Mouse (Mus musculus) heart, embryonic 11.5 days (tissue): ENCODE results near the gene Atp6v1d. TPM values are rescaled to one million over a fixed set of nuclear protein-coding genes. Genes with fewer than 3 reads are reported as not detected.
A peak's percentile ranks its signal among the peaks of the same experiment; 100 is the strongest.

Experiments used
- ATAC-seq: fragments of 200-750 bp; cut with Nextera tagmentation; replicated peaks from 2 replicates; pipeline ENCODE4 v1.8.0; 2017; ENCODE audit warnings: moderate library complexity; ENCODE audit not compliant: insufficient number of reproducible peaks, low FRiP score, low TSS enrichment
- H3K27ac ChIP-seq: fragments of 300-500 bp; sonication (generic); 2 replicates; pipeline ENCODE4 v1.5.1; 2014; ENCODE audit warnings: mild to moderate bottlenecking, low read depth, low read length
- H3K27me3 ChIP-seq: fragments of 300-500 bp; sonication (generic); 2 replicates; pipeline ENCODE4 v1.6.1; 2014; ENCODE audit warnings: mild to moderate bottlenecking, low read length, mixed read lengths; ENCODE audit not compliant: control insufficient read depth, insufficient read depth
- H3K36me3 ChIP-seq: fragments of 300-500 bp; sonication (generic); 2 replicates; pipeline ENCODE4 v1.6.1; 2014; ENCODE audit warnings: mild to moderate bottlenecking, low read length, moderate library complexity, mixed read lengths; ENCODE audit not compliant: control insufficient read depth, insufficient read depth
- H3K4me1 ChIP-seq: fragments of 300-500 bp; sonication (generic); 2 replicates; pipeline ENCODE4 v1.6.1; 2014; ENCODE audit warnings: low read length; ENCODE audit not compliant: control insufficient read depth, insufficient read depth
- H3K4me2 ChIP-seq: fragments of 300-500 bp; sonication (generic); 2 replicates; pipeline ENCODE4 v1.6.1; 2014; ENCODE audit warnings: mild to moderate bottlenecking, moderate library complexity
- H3K4me3 ChIP-seq: fragments of 300-500 bp; sonication (generic); 2 replicates; pipeline ENCODE4 v1.5.1; 2014; ENCODE audit warnings: low read depth, low read length
- H3K9ac ChIP-seq: fragments of 300-500 bp; sonication (generic); 2 replicates; pipeline ENCODE4 v1.6.1; 2014; ENCODE audit warnings: mild to moderate bottlenecking, low read depth, low read length, moderate library complexity
- H3K9me3 ChIP-seq: fragments of 300-500 bp; sonication (generic); replicated peaks from 2 replicates; pipeline ENCODE4 v1.6.1; 2016; ENCODE audit warnings: low read length; ENCODE audit not compliant: control insufficient read depth
- WGBS: fragments of 180-500 bp; shearing (Covaris S2); extraction: QIAGEN DNeasy Blood & Tissue Kit; methylation state at CpG from one replicate; pipeline ENCODE4 v1.1.7; 2014; ENCODE audit not compliant: insufficient replicate concordance; 5-methylcytosine and 5-hydroxymethylcytosine counted together
- polyA plus RNA-seq: library from polyadenylated mRNA; unstranded; fragments of >200 nt; fragmentation: Nextera tagmentation; extraction: Ambion mirVana; gene quantifications from 2 replicates; pipeline ENCODE4 v1.2.1, GENCODE M21; 2014

The Atp6v1d gene
- polyA plus RNA-seq, result 94.7 and 108 TPM in 2 replicates

GRCm38 (mm10) chr12:78861496-78862253 is at the start of gene Atp6v1d, which contains the start of gene Eif2s1:
Gene Atp6v1d (minus strand): TSS chr12:78861638.
Gene Eif2s1 (plus strand): TSS chr12:78861819.
- H3K9me3 ChIP-seq, result no peaks in the 10 kb centered on the region
- peak within 1 kb of the TSS; percentile 77 for H3K4me2 ChIP-seq
- WGBS, result under 1% methylated on average over 55 of the region's 55 CpGs
- peaks cover 17% of the 10 kb centered on the region for H3K4me1 ChIP-seq
- H3K9ac ChIP-seq, result peak within 1 kb of the TSS; percentile 95
- H3K27me3 ChIP-seq, result no peaks in the 10 kb centered on the region
- peak within 1 kb of the TSS; percentile 91 for H3K27ac ChIP-seq
- H3K36me3 ChIP-seq, result 0 out of 2 replicates have a peak, but pooled peaks cover 2% of the 10 kb centered on the region
- ATAC-seq, result peak; percentile 100
- H3K4me3 ChIP-seq, result peak within 1 kb of the TSS; percentile 90

GRCm38 (mm10) chr12:78910684-78911461 is 49.4 kb upstream of the Atp6v1d start:
- Histone ChIP-seq H3K9ac (peak overlapping the region; percentile 70), H3K27me3 (peaks cover 37% of the 10 kb centered on the region), H3K4me3 (peak overlapping the region; percentile 50), H3K9me3 (peaks cover 5% of the 10 kb centered on the region; the same call in 1 of the 2 replicates), H3K27ac (peak overlapping the region; percentile 92), H3K4me2 (peak overlapping the region; percentile 81), H3K4me1 (peaks cover 16% of the 10 kb centered on the region), H3K36me3 (no peaks in the 10 kb centered on the region)
- 2% methylated on average over 16 of the region's 16 CpGs for WGBS
- peak; percentile 79 for ATAC-seq

- H3K4me1 ChIP-seq, result peaks cover 16% of the 10 kb centered on the region
- H3K27ac ChIP-seq, result no peak overlapping the region
- no peak overlapping the region for H3K9ac ChIP-seq
- 67% methylated on average over 6 of the region's 6 CpGs for WGBS
- ATAC-seq, result no peak
- peaks cover 31% of the 10 kb centered on the region for H3K27me3 ChIP-seq
- H3K9me3 ChIP-seq, result peaks cover 5% of the 10 kb centered on the region; the same call in 1 of the 2 replicates
- no peak overlapping the region for H3K4me2 ChIP-seq
- no peak overlapping the region for H3K4me3 ChIP-seq
- H3K36me3 ChIP-seq, result no peaks in the 10 kb centered on the region
These were observed 46.7 kb upstream of the Atp6v1d start for GRCm38 (mm10) chr12:78908081-78908605.

- Histone ChIP-seq H3K9ac (peak within 1 kb of the TSS; percentile 69), H3K27ac (no peak within 1 kb of the TSS), H3K4me3 (peak within 1 kb of the TSS; percentile 52), H3K27me3 (peaks cover 22% of the 10 kb centered on the region), H3K9me3 (peaks cover 5% of the 10 kb centered on the region; the same call in 1 of the 2 replicates), H3K36me3 (no peaks in the 10 kb centered on the region), H3K4me1 (peaks cover 13% of the 10 kb centered on the region), H3K4me2 (peak within 1 kb of the TSS; percentile 93)
- peak; percentile 31; the same call in 1 of the 2 replicates for ATAC-seq
- 2% methylated on average over 38 of the region's 38 CpGs for WGBS
These were observed 45.3 kb upstream of the Atp6v1d start, which contains the start of gene Plek2 for GRCm38 (mm10) chr12:78906707-78907162. Gene Plek2 (minus strand): TSS chr12:78906964.

- Histone ChIP-seq H3K4me1 (no peaks in the 10 kb centered on the region), H3K27me3 (peaks cover 8% of the 10 kb centered on the region), H3K4me3 (peak overlapping the region; percentile 3; the same call in 1 of the 2 replicates), H3K36me3 (no peaks in the 10 kb centered on the region), H3K9me3 (peaks cover 5% of the 10 kb centered on the region; the same call in 1 of the 2 replicates), H3K27ac (no peak overlapping the region), H3K4me2 (peak overlapping the region; percentile 40; the same call in 1 of the 2 replicates), H3K9ac (no peak overlapping the region)
- ATAC-seq, result no peak
- WGBS, result 78% methylated on average over 7 of the region's 7 CpGs
These were observed 43.1 kb upstream of the Atp6v1d start for GRCm38 (mm10) chr12:78904499-78904898.

- 75% methylated on average over 4 of the region's 4 CpGs for WGBS
- Histone ChIP-seq H3K4me1 (no peaks in the 10 kb centered on the region), H3K27me3 (peaks cover 8% of the 10 kb centered on the region), H3K36me3 (no peaks in the 10 kb centered on the region), H3K27ac (no peak overlapping the region), H3K4me3 (no peak overlapping the region), H3K9me3 (no peaks in the 10 kb centered on the region), H3K4me2 (no peak overlapping the region), H3K9ac (no peak overlapping the region)
- ATAC-seq, result no peak
These were observed 41.9 kb upstream of the Atp6v1d start for GRCm38 (mm10) chr12:78903313-78903712.

- 84% methylated on average over 5 of the region's 5 CpGs for WGBS
These were observed 40.0 kb upstream of the Atp6v1d start for GRCm38 (mm10) chr12:78901467-78901866.

GRCm38 (mm10) chr12:78897861-78898260 is 36.4 kb upstream of the Atp6v1d start:
- Histone ChIP-seq H3K4me2 (no peak overlapping the region), H3K4me1 (no peaks in the 10 kb centered on the region), H3K27ac (no peak overlapping the region), H3K27me3 (no peaks in the 10 kb centered on the region), H3K36me3 (no peaks in the 10 kb centered on the region), H3K9ac (no peak overlapping the region), H3K9me3 (no peaks in the 10 kb centered on the region), H3K4me3 (no peak overlapping the region)
- 87% methylated on average over 1 of the region's 1 CpGs for WGBS
- no peak for ATAC-seq

More at GRCm38 (mm10) chr12:78901467-78901866, 40.0 kb upstream of the Atp6v1d start:
- H3K4me3 ChIP-seq, result no peak overlapping the region
- ATAC-seq, result no peak
- no peak overlapping the region for H3K9ac ChIP-seq
- H3K36me3 ChIP-seq, result no peaks in the 10 kb centered on the region
- H3K4me2 ChIP-seq, result no peak overlapping the region
- H3K4me1 ChIP-seq, result no peaks in the 10 kb centered on the region
- H3K27ac ChIP-seq, result no peak overlapping the region
- peaks cover 2% of the 10 kb centered on the region for H3K27me3 ChIP-seq
- no peaks in the 10 kb centered on the region for H3K9me3 ChIP-seq
